Mouse (Mus musculus) midbrain, embryonic 13.5 days (tissue): Measurements from ENCODE around the gene Elmod3. TPM values are rescaled to one million over a fixed set of nuclear protein-coding genes. Genes with fewer than 3 reads are reported as not detected.
A peak's percentile ranks its signal among the peaks of the same experiment; 100 is the strongest.

Experiments used
- ATAC-seq: fragments of 200-750 bp; cut with Nextera tagmentation; 2 replicates; pipeline ENCODE4 v1.8.0; 2017; ENCODE audit warnings: mild to moderate bottlenecking, moderate TSS enrichment, moderate library complexity
- H3K27ac ChIP-seq: fragments of 300-500 bp; sonication (generic); 2 replicates; pipeline ENCODE4 v1.5.1; 2015; ENCODE audit warnings: inconsistent platforms, mild to moderate bottlenecking, moderate library complexity
- H3K27me3 ChIP-seq: fragments of 300-500 bp; sonication (generic); 2 replicates; pipeline ENCODE4 v1.6.1; 2015; ENCODE audit warnings: mild to moderate bottlenecking, inconsistent platforms
- H3K36me3 ChIP-seq: fragments of 300-500 bp; sonication (generic); 2 replicates; pipeline ENCODE4 v1.6.1; 2015; ENCODE audit warnings: mild to moderate bottlenecking, inconsistent platforms
- H3K4me1 ChIP-seq: fragments of 300-500 bp; sonication (generic); replicated peaks from 2 replicates; pipeline ENCODE4 v1.6.1; 2015; ENCODE audit warnings: inconsistent platforms
- H3K4me2 ChIP-seq: fragments of 300-500 bp; sonication (generic); replicated peaks from 2 replicates; pipeline ENCODE4 v1.6.1; 2015; ENCODE audit warnings: moderate library complexity, mild to moderate bottlenecking, inconsistent platforms
- H3K4me3 ChIP-seq: fragments of 300-500 bp; sonication (generic); replicated peaks from 2 replicates; pipeline ENCODE4 v1.5.1; 2015; ENCODE audit warnings: mild to moderate bottlenecking, inconsistent platforms
- H3K9ac ChIP-seq: fragments of 300-500 bp; sonication (generic); replicated peaks from 2 replicates; pipeline ENCODE4 v1.6.1; 2015; ENCODE audit warnings: mild to moderate bottlenecking, inconsistent platforms
- H3K9me3 ChIP-seq: fragments of 300-500 bp; sonication (generic); 2 replicates; pipeline ENCODE4 v1.6.1; 2016; ENCODE audit warnings: mild to moderate bottlenecking, inconsistent platforms
- WGBS: fragments of 180-500 bp; shearing (Covaris S2); methylation state at CpG from one replicate; pipeline ENCODE4 v1.1.7; 2015; 5-methylcytosine and 5-hydroxymethylcytosine counted together
- polyA plus RNA-seq: library from polyadenylated mRNA; unstranded; fragments of >200 nt; fragmentation: Nextera tagmentation; extraction: Ambion mirVana; gene quantifications from 2 replicates; pipeline ENCODE4 v1.2.1, GENCODE M21; 2015

Elmod3 gene
- polyA plus RNA-seq, 1 experiment from 2014 or later: 15.7 TPM

DNA sequence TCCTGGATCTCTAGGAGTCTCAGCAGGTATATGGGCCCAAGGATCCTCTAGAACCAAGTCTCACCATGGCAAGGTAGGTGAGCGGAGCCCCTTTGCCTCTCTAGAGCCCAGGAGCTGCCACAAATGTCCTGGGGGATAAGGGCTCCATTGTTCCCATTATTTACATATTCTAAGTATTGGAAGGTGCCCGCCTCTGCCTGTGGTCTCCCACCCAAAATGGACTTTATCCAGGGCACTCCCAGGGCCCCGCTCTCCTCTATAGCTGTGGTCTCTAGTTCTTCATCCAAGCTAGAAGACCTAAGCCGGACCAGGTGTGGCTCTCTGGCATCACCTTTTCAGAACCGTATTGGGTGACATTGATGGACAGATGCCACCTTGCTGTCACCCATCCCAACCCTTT, 76.6 kb downstream of the Elmod3 start, which contains the start of gene Sh2d6:
Sh2d6 (minus strand) TSS at position 101 of the 400 bp plus-strand sequence.
- peak within 1 kb of the TSS; percentile 95 for H3K27ac ChIP-seq
- H3K9me3 ChIP-seq: no peaks in the 10 kb centered on the region
- H3K36me3 ChIP-seq: no peaks in the 10 kb centered on the region
- H3K9ac ChIP-seq: no peak within 1 kb of the TSS
- no peak for ATAC-seq
- H3K4me1 ChIP-seq: peaks cover 38% of the 10 kb centered on the region
- 91% methylated on average over 5 of the region's 5 CpGs for WGBS
- no peaks in the 10 kb centered on the region for H3K27me3 ChIP-seq
- no peak within 1 kb of the TSS for H3K4me2 ChIP-seq
- H3K4me3 ChIP-seq: no peak within 1 kb of the TSS

DNA sequence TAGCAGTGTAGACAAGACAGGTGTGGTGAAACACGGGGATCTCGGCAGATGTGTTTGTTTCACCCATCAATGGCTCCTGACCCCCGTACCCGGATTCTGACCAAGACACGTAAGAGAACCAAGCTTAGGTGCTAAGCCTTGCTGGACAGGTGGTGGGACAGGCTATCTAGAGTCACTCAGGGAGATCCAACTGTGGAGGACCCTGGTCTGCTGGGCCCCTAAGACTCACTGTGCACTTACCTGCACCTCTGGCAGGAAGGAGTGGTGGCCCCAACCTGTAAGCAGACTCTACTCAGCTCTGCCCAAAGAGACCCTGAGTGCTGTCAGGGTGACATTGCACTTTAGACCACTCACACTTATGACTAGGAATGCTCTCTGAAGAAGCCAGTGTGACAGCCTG, 77.3 kb downstream of the Elmod3 start:
- Histone ChIP-seq H3K4me2 (no peak overlapping the region), H3K4me3 (no peak overlapping the region), H3K36me3 (no peaks in the 10 kb centered on the region), H3K27ac (peak overlapping the region; percentile 95), H3K4me1 (peaks cover 38% of the 10 kb centered on the region), H3K9ac (no peak overlapping the region), H3K27me3 (no peaks in the 10 kb centered on the region), H3K9me3 (no peaks in the 10 kb centered on the region)
- 95% methylated on average over 5 of the region's 5 CpGs for WGBS
- no peak for ATAC-seq

DNA sequence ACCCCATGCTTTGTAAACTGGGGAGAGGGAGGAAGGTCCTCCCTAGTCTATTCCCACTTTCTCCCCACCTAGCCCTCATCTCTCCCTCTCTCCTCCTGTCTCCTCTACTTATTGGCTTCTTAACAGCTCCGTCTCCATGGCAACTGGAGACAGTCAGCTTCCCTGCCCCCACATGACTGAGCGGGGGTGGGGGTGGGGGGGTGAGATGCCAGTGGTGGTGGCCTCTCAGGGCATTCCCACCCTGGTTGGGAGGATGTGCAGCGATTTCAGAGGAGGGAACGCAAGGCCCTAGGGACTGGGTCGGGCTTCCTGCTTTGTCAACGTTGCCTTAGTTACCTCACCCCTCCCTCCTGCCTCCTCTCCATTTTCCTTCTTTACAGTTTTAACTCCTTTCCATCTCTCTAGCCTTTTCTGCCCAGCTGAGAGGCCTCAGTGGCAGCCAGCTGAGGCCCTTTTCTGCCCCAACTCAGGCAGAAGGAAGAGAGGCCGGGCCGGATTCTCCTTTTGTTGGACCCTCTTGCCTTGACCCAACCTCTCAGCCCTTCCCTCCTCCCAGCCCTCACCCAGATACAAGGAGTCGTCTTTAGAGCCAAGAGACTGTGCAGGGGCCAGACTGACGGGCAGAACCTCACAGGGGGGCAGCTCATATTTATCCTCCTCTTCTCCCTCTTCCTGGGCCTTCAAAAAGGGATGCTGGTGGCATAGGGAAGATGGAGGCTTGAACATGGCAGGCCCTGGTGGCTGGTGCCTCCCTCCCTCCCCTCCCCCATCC, 78.1 kb downstream of the Elmod3 start:
- H3K27me3 ChIP-seq: no peaks in the 10 kb centered on the region
- H3K9me3 ChIP-seq: no peaks in the 10 kb centered on the region
- H3K4me1 ChIP-seq: peaks cover 40% of the 10 kb centered on the region
- H3K9ac ChIP-seq: 0 out of 2 replicates have a peak overlapping the region, but pooled peaks have one; percentile 17
- 0 out of 2 replicates have a peak overlapping the region, but pooled peaks have one; percentile 4 for H3K4me3 ChIP-seq
- 5% methylated on average over 10 of the region's 10 CpGs for WGBS
- H3K36me3 ChIP-seq: no peaks in the 10 kb centered on the region
- H3K27ac ChIP-seq: peak overlapping the region; percentile 95
- peak overlapping the region; percentile 40 for H3K4me2 ChIP-seq
- ATAC-seq: peak; percentile 91

DNA sequence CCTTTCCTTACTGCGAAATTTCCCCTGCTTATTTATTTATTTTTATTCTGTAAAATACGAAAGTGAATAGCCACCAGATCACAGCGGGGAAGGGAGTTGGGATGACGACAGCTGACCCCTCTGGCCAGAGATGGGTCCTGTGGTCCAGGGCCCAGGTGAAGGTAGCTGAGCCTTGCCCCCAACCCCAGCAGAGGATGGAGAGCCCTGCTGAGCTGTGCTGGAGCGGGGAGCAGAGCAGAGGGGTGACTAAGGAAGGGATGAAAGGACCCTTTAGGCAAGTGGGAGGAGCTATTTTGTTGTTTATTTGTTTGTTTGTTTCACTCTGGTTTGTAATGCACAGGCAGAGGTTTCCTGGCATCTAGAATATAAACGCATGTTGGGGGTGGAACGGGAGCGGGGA, 78.9 kb downstream of the Elmod3 start:
- Histone ChIP-seq H3K4me3 (0 out of 2 replicates have a peak overlapping the region, but pooled peaks have one; percentile 4), H3K36me3 (no peaks in the 10 kb centered on the region), H3K27ac (peak overlapping the region; percentile 95), H3K9ac (peak overlapping the region; percentile 39; the same call in 1 of the 2 replicates), H3K27me3 (no peaks in the 10 kb centered on the region), H3K4me1 (peaks cover 41% of the 10 kb centered on the region), H3K9me3 (no peaks in the 10 kb centered on the region), H3K4me2 (peak overlapping the region; percentile 40)
- 14% methylated on average over 8 of the region's 8 CpGs for WGBS
- ATAC-seq: peak; percentile 69

DNA sequence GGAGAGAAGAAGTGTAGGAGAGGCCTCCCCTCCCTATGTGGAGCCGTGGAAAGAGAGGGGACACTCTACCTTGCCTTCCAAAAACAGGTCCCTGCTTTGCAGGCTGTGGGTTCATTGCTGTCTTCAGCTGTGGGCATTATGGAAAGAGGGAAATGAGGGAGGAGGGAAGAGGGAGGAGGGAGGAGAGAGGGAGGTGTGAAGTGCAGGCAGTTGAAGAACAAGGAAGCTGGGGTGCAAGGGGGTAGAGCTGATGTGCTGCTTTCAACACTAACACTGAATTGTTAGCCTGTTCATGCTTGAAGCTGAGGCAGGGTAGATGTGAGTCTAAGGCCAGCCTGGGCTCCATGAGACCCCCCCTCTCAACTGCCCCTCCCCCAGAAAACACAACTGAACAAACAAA, 79.4 kb downstream of the Elmod3 start:
- 92% methylated on average over 1 of the region's 1 CpGs for WGBS
- Histone ChIP-seq H3K4me1 (peaks cover 45% of the 10 kb centered on the region), H3K4me3 (no peak overlapping the region), H3K27me3 (no peaks in the 10 kb centered on the region), H3K36me3 (no peaks in the 10 kb centered on the region), H3K27ac (peak overlapping the region; percentile 95), H3K4me2 (peak overlapping the region; percentile 40), H3K9ac (no peak overlapping the region), H3K9me3 (no peaks in the 10 kb centered on the region)
- ATAC-seq: no peak; the same call in 1 of the 2 replicates

Other genes with a start within 250 kb of the Elmod3 start
- 10.3 and 11.5 TPM in 2 replicates for gene Tmem150a, start 243.0 kb downstream of the Elmod3 start, polyA plus RNA-seq
- gene Rnf181, start 231.5 kb downstream of the Elmod3 start, polyA plus RNA-seq: 127 and 132 TPM in 2 replicates
- gene Vamp5, start 217.9 kb downstream of the Elmod3 start, polyA plus RNA-seq: 14.5 and 15.9 TPM in 2 replicates
- 21.7 and 21.9 TPM in 2 replicates for gene Vamp8, start 207.7 kb downstream of the Elmod3 start, polyA plus RNA-seq
- gene Ggcx, start 184.1 kb downstream of the Elmod3 start, polyA plus RNA-seq: 14.4 and 18.7 TPM in 2 replicates
- 439 and 454 TPM in 2 replicates for gene Mat2a, start 158.9 kb downstream of the Elmod3 start, polyA plus RNA-seq
- 1.5 TPM in 2 replicates for gene Sh2d6, start 76.7 kb downstream of the Elmod3 start, polyA plus RNA-seq
- gene Capg, start 54.0 kb downstream of the Elmod3 start, polyA plus RNA-seq: 5.3 and 5.7 TPM in 2 replicates
- gene Retsat, start 62 bp upstream of the Elmod3 start, polyA plus RNA-seq: 5.0 and 6.2 TPM in 2 replicates
- 39.6 and 41.2 TPM in 2 replicates for gene Tgoln1, start 18.6 kb upstream of the Elmod3 start, polyA plus RNA-seq
- 7.9 and 9.7 TPM in 2 replicates for gene Tcf7l1, start 190.8 kb upstream of the Elmod3 start, polyA plus RNA-seq